Comparison of ENCODE assay signal across 26 mouse cellular contexts in genomic region chr8:8622476-8622875, GRCm38 (mm10). TPM values are rescaled to one million over a fixed set of nuclear protein-coding genes. Genes with fewer than 3 reads are reported as not detected.
DNase-seq lines count a peak whose midpoint lies in the region; TF ChIP-seq lines count a peak whose summit lies in the region.
"Had no signal": no experiment of that assay in that cellular context is flagged by ENCODE, and none has a peak within 500 bp of the region (broad histone marks: within the 10 kb centered on the region; RNA-seq: fewer than 3 reads in every experiment).

No protein-coding gene starts in this region.

- no peak for TF ChIP-seq POLR2A in heart, adult 2 months (IDR thresholded peaks at IDR 0.05; ENCODE audit: insufficient read depth, low read depth, low read length)

- peaks cover 11% of the 10 kb centered on the region for H3K36me3 ChIP-seq in heart, adult 2 months (ENCODE audit: control insufficient read depth, insufficient read depth, low read length)
- H3K36me3 ChIP-seq: G1E had no signal

- no peak overlapping the region for H3K9ac ChIP-seq in heart, adult 2 months (ENCODE audit: low read depth, low read length)
- H3K9ac ChIP-seq: embryonic facial prominence, embryonic 13.5 days; heart, embryonic 13.5 days; intestine, embryonic 15.5 days; liver, embryonic 12.5 days; liver, postnatal 0 days had no signal

- 74% methylated on average over 3 of the region's 3 CpGs for WGBS in heart, adult 2 months

- DNase-seq in cerebellum, adult 9-10 months, result peak; percentile 27
- DNase-seq in cerebellum, adult 8-10 months, result no peak
- DNase-seq in heart, adult 2 months, result no peak
- no peak for DNase-seq in heart, adult 9 months (ENCODE audit: low spot score in 2 of 2)
- no peak for DNase-seq in left cerebral cortex, adult 2 months (ENCODE audit: extremely low spot score in 1 of 2, low spot score in 2 of 2)
- DNase-seq in left cerebral cortex, adult 8-10 months (ENCODE audit: low spot score in 2 of 2), result no peak
- no peak for DNase-seq in spleen, postnatal 4 days (ENCODE audit: low spot score in 2 of 2)
- DNase-seq: adrenal gland, postnatal 10 days; cerebellum, adult 11-12 months; gastrocnemius, postnatal 25 days; heart, postnatal 10 days; kidney, adult 2 months; kidney, postnatal 36 days; liver, postnatal 0 days; lung, postnatal 36 days; right cerebral cortex, adult 18-20 months; spleen, adult 18-20 months; thymus, adult 18-20 months; thymus, postnatal 25 days had no signal

- H3K4me1 ChIP-seq in heart, adult 2 months (ENCODE audit: control insufficient read depth, insufficient read depth, low read length), result peaks cover 8% of the 10 kb centered on the region
- H3K4me1 ChIP-seq: liver, embryonic 12.5 days had no signal

- no peak for TF ChIP-seq CTCF in heart, adult 2 months (IDR thresholded peaks at IDR 0.05)
- TF ChIP-seq CTCF in left cerebral cortex, adult 2 months (IDR thresholded peaks at IDR 0.05), result no peak

- H3K4me3 ChIP-seq in heart, adult 2 months, result no peak overlapping the region
- no peak overlapping the region for H3K4me3 ChIP-seq in left cerebral cortex, adult 2 months
- H3K4me3 ChIP-seq: embryonic facial prominence, embryonic 13.5 days; heart, embryonic 13.5 days; intestine, embryonic 15.5 days; layer of hippocampus, adult 2 months; liver, embryonic 12.5 days had no signal

- H3K79me2 ChIP-seq in heart, adult 2 months (replicated peaks; ENCODE audit: control insufficient read depth, insufficient read depth, low read length), result no peaks in the 10 kb centered on the region

- H3K27ac ChIP-seq in heart, adult 2 months, result peak overlapping the region; percentile 27
- H3K27ac ChIP-seq in left cerebral cortex, adult 2 months, result peak overlapping the region; percentile 61
- H3K27ac ChIP-seq: embryonic facial prominence, embryonic 13.5 days; heart, embryonic 13.5 days; intestine, embryonic 15.5 days; layer of hippocampus, adult 2 months; liver, embryonic 12.5 days; stomach, postnatal 0 days had no signal

- H3K27me3 ChIP-seq in heart, adult 2 months (ENCODE audit: control insufficient read depth, insufficient read depth, low read length), result no peaks in the 10 kb centered on the region
- H3K27me3 ChIP-seq: embryonic facial prominence, embryonic 13.5 days; heart, embryonic 13.5 days; intestine, embryonic 15.5 days; liver, embryonic 12.5 days had no signal

- no peak for TF ChIP-seq EP300 in heart, adult 2 months (IDR thresholded peaks at IDR 0.05; ENCODE audit: insufficient read depth, low read depth, low read length)

- intact Hi-C loops in heart, adult 2 months (cut with DNase I), result loop anchor here (2.0 kb wide), 2 partner anchors 18 to 38 kb away; partner anchors contain the start of gene Efnb2
- intact Hi-C loops in left cerebral cortex, adult 2 months (cut with DNase I), result loop anchor here (2.0 kb wide), 1 partner anchor 32 kb away; no protein-coding TSS in a partner anchor

RNA-seq across cellular contexts. Expression of gene Efnb2, which starts 38.6 kb away (rescaled TPM):
- total RNA-seq in heart, adult 2 months (2021), result 10 to 100 TPM; 16.8 to 24.1 TPM
- polyA plus RNA-seq in heart, adult 2 months (2012; rRNA removed), result 22.2 and 27.8 TPM in 2 replicates
- 10 to 100 TPM; 61.3 to 62.8 TPM for total RNA-seq in left cerebral cortex, adult 2 months (2021)
- total RNA-seq in left cerebral cortex, adult 8-10 months (2022), result 10 to 100 TPM; 54.0 to 68.6 (median 62.9) TPM
